Mouse (Mus musculus) CD4-positive, CD25-positive, alpha-beta regulatory T cell (primary cell): Measurements from ENCODE around the gene Prkag1. TPM values are rescaled to one million over a fixed set of nuclear protein-coding genes. Genes with fewer than 3 reads are reported as not detected.

Experiments
- polyA plus RNA-seq: library from polyadenylated mRNA; unstranded; fragments of 100-300 nt; shearing (Covaris generic); gene quantifications from one replicate; pipeline ENCODE4 v1.2.1, GENCODE M21; 2017

The Prkag1 gene
- polyA plus RNA-seq, result 129 TPM

GRCm38 (mm10) chr15:98830736-98831683, at the start of gene Prkag1:
TSS of gene Prkag1 (minus strand) at chr15:98831521.

GRCm38 (mm10) chr15:98871070-98871915, 40.0 kb upstream of the Prkag1 start, which contains the start of gene Kmt2d:
TSS of gene Kmt2d (minus strand) at chr15:98871204.

GRCm38 (mm10) chr15:98809390-98809789, 21.9 kb downstream of the Prkag1 start, which contains the start of gene Ddn:
TSS of gene Ddn (minus strand) at chr15:98809490.

GRCm38 (mm10) chr15:98789661-98790535, 41.4 kb downstream of the Prkag1 start, which contains the start of gene Wnt1:
TSS of gene Wnt1 (plus strand) at chr15:98789857.

GRCm38 (mm10) chr15:98777762-98778161, 53.6 kb downstream of the Prkag1 start, which contains the start of gene Wnt10b:
TSS of gene Wnt10b (minus strand) at chr15:98778150.

Other genes starting within 250 kb of the Prkag1 start
- gene Adcy6, start 221.4 kb downstream of the Prkag1 start, polyA plus RNA-seq, result 5.2 TPM
- gene Cacnb3, start 200.7 kb downstream of the Prkag1 start, polyA plus RNA-seq, result 0.71 TPM
- gene Ddx23, start 168.6 kb downstream of the Prkag1 start, polyA plus RNA-seq, result 21.9 TPM
- gene Rnd1, start 154.1 kb downstream of the Prkag1 start, polyA plus RNA-seq, result 0.87 TPM
- not detected for gene Ccdc65, start 123.3 kb downstream of the Prkag1 start, polyA plus RNA-seq
- gene Fkbp11, start 103.3 kb downstream of the Prkag1 start, polyA plus RNA-seq, result 0.74 TPM
- gene Arf3, start 68.3 kb downstream of the Prkag1 start, polyA plus RNA-seq, result 148 TPM
- gene Wnt10b, start 53.4 kb downstream of the Prkag1 start, polyA plus RNA-seq, result 0.20 TPM
- gene Wnt1, start 41.7 kb downstream of the Prkag1 start, polyA plus RNA-seq, result not detected
- not detected for gene Ddn, start 22.0 kb downstream of the Prkag1 start, polyA plus RNA-seq
- gene Kmt2d, start 39.7 kb upstream of the Prkag1 start, polyA plus RNA-seq, result 31.2 TPM
- gene Rhebl1, start 63.0 kb upstream of the Prkag1 start, polyA plus RNA-seq, result 17.2 TPM
- not detected for gene Dhh, start 67.0 kb upstream of the Prkag1 start, polyA plus RNA-seq
- gene Lmbr1l, start 86.7 kb upstream of the Prkag1 start, polyA plus RNA-seq, result 70.7 TPM
- 434 TPM for gene Tuba1b, start 103.0 kb upstream of the Prkag1 start, polyA plus RNA-seq
- gene Gm49450, start 122.0 kb upstream of the Prkag1 start, polyA plus RNA-seq, result not detected
- 182 TPM for gene Tuba1a, start 122.2 kb upstream of the Prkag1 start, polyA plus RNA-seq
- 49.3 TPM for gene Tuba1c, start 198.4 kb upstream of the Prkag1 start, polyA plus RNA-seq
- gene Prph, start 223.7 kb upstream of the Prkag1 start, polyA plus RNA-seq, result not detected
- 0.72 TPM for gene Troap, start 243.1 kb upstream of the Prkag1 start, polyA plus RNA-seq